Mouse (Mus musculus): ENCODE measurements around the gene Fxyd4.

Gene Fxyd4

GRCm38 (mm10) chr6:117890257-117890656, 47.2 kb downstream of the Fxyd4 start:
- no peak for DNase-seq (ENCODE audit: low spot score)

GRCm38 (mm10) chr6:117888642-117889096, 48.8 kb downstream of the Fxyd4 start:
- no peak for DNase-seq (ENCODE audit: low spot score)

- DNase-seq (ENCODE audit: low spot score) = no peak
Measured at GRCm38 (mm10) chr6:117888032-117888431, 49.5 kb downstream of the Fxyd4 start.

- DNase-seq (ENCODE audit: low spot score) = no peak
Measured at GRCm38 (mm10) chr6:117885943-117886342, 51.5 kb downstream of the Fxyd4 start.
